Mouse (Mus musculus) layer of hippocampus, adult 9-11 months (tissue): ENCODE results near the gene Lipc.
A peak's percentile ranks its signal among the peaks of the same experiment; 100 is the strongest.

Experiments
- DNase-seq: peaks from one replicate; pipeline ENCODE4 v3.0.0; 2022

Gene Lipc

DNA sequence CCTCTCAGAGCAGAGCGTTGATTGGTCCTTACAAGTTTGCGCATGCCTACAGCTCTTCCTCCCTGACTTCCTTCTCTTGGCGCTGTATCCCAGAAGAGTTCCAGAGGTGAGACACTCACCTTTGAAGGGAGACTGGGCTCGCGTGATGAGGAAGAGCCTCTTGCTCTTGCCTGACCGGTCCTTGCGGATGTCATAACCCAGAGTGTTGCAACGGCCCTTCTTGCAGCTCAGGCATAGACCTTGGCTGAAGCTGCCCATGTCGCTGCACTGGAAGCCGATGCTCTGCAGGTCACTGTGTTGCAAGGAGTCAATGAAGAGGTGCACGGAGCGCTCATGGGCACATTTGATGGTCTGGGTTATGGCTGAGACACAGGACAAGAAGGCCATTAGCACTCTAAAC is 139.5 kb downstream of the Lipc start:
- no peak for DNase-seq

DNA sequence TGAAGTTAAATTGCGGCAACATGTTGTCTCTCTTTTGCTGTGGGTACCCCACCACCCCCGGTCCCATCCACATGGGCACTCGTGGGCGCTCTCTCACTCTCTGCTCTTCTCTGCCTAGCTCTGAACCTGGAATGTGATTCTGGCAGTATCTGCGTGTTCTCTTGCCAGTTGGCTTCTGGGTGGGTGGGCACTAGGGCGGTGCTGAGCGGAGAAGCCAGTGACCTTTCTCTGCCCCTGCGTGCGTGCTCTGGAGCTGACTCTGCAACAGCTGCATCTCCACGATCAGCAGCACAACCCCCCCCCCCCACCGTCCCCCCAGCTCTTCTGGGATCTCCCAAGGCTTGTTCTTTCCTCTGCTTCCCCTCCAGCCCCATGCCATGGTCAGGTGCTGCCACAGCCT is 144.3 kb downstream of the Lipc start:
- DNase-seq: no peak

DNA sequence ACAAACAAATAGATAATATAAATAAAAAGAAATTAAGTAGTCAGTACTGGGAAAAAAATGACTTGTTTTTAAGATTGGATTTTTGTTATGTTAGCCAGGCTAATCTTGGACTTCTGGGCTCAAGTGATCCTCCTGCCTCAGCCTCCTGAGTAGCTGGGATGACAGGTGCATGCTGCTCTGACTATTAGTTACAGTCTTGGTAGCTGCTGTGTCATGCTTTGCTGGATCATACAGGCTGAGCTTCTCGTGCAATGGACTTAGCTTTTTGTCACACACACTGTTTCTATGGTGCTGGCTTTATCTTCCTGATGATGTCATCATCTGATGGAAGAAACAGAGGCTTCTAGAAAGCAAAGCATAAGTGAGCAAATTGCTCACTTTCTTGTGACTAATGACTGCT is 146.0 kb downstream of the Lipc start:
- DNase-seq: no peak

DNA sequence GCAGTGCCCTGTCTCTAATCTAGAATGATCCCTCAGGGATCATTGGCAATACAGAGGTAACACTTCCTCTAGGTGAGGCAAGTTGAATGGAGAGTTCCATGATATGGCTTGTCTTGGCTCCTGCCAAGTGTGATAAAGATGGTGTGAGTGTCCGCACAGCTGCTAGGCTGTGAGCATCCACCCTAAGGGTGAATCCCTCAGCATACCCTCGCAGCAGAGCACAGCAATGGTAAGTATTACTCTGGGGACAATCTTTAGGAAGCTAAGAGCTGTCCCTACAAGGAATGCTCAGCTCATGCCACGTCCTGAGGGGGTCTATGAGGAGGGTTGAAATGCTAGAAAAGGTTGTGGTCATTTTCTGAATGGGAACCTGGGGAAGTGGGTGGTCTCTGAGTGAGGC is 149.2 kb downstream of the Lipc start:
- no peak for DNase-seq

DNA sequence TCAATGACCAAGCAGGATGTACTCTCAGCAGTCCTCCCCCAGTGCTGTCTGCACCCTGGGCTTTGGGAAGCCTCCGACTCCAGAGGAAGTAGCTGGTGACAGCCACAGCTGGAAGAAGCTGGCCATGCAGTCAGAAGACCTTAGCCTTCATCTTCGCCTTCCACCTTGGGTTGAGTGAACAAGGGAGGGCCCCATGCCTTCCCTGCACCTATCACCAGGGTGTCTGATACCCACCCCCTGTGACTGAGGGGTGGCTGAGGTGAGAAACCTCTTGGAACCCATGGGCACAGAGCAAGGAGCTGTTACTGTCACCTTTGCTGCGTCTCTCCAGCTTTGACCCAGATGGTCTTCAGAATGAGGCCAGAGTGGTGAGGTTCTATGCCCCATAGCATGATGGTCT is 150.3 kb downstream of the Lipc start:
- DNase-seq: no peak

DNA sequence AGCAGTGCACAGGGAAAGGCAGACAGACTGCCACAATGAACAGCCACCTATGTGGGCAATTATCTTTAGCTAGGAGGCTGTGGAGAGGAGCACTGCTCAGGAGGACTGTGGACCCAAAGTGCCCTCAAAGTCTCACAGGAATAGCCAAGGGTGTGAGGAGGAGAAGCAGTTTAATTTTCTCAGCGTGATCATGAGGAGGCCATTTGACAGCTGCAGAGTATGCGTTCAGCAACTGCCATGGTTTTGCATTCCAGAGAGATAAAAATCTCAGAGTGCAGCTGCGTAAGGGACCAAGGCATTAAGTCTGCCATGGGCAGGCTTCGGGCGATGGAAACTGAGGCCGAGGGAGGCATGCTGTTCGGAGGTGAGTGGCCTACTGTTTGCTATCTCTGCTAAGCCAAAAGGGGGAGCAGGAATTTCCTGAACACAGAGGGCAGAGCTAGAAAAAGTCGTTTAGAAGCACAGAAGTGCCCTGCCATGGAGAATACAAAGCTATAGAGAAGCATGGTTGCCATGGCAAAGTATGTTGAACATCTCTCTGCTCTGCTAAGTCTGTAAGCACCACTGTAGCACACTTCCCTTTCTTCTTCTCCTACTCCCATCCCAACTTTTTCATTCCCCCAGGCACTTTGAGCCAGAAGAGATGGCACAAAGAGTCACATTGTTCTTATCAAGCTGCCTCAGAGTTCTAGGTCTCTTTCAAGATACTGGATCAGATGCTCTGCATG is 151.3 kb downstream of the Lipc start:
- DNase-seq: no peak

DNA sequence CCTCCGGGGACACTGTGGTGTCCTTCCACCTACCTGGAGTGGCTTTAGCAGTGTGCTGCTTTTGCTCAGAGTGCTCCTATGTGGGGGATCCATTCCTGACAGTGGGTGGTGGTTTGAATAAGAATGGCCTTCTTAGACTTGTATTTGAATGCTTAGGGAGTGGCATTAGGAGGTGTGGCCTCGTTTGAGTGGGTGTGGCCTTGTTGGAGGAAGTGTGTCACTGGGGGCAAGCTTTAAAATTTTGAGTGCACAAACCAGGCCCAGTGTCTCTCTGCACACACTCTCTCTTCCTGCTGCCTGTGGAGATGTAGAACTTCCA is 156.6 kb downstream of the Lipc start:
- no peak for DNase-seq

DNA sequence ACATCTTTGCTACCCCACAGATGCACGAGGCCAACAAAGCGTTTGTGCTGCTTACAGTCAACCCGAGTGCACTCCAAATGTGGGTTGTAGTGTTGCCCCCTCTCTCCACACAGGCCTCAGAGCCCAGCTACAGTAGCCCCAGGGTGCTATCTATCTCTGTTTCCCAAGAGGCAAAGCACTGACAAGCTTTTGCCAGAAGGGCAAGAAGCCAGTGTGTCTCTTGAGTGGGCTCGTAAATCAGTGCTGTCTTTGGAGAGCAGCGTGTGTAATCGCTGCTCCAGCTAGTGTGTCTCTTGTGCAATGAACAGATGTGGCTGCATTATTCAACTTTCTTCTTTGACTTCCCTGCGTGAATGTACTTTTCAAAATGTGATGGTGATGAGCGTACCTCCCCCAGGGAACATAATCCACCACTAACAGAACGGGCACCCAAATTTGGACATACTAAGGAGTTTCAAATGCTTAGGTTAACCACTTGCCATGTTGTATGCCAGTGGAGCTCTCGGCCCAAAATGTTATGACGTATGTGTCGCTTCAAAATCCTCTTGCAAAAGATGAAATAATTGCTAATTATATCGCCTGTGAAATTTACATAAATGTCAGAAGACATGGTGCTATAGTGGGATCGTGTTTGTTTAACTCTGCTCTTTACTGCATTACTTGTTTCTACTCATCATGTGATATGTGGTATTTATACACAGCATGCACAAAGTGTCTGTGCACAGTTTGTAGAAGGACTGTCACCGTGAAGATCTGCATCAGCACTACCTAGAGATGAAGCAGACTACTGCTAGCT is 157.2 kb downstream of the Lipc start:
- peak; percentile 6 for DNase-seq

DNA sequence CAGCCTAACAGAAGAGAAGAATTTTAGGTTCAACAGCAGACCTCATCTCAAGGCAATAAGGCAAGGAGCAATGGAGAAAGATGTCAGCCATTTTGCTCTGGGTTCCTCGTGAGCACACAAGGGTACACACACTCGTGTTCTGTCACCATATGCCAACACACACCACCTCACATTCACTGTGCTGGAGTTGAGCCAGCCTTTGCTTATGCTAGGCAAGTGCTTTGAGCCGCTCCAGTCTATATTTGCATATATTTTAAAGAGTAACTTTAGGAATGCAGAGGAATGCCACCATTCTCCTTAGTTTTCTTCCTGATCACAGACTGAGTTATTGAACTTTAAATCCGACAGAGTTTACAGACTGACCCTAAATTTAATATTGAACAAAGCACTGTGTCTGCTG is 161.4 kb downstream of the Lipc start:
- DNase-seq: no peak

DNA sequence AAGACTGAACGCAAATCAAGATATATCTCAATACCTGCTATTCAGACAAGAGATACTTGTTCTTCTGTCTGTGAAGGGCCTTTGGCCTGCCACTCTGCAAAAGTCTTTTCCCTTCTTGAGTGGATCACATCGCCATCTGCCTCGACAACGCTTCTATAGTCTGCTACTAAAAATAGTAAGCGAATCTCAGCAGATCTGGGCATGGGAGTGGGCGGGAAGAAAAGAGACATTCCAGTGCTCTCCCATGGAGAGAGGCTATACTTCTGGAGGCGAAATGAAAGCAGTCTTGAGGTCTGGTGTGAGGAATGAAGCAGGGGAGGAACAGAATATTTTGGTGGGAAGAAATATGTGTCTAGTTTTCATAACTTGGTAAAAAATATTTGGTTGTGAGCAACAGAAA is 163.3 kb downstream of the Lipc start:
- DNase-seq: no peak

DNA sequence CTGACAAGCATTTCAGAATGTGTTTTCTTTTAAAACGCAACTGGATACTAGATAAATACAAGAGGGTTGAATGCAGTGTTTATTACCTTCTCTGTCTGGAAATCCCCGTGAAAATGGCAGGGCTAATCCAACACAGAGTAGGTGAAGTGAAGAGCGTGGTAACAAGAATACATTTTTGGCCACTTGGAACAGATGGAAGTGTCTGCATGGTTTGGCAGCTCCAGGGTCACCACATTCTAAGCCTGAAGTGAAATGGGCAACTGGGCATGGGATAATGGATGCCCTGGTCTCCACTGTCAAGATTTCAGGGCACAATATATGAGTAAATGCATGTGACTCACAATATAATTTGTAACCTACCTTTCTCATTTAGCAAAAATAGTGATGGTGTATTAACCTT is 169.8 kb downstream of the Lipc start:
- no peak for DNase-seq

DNA sequence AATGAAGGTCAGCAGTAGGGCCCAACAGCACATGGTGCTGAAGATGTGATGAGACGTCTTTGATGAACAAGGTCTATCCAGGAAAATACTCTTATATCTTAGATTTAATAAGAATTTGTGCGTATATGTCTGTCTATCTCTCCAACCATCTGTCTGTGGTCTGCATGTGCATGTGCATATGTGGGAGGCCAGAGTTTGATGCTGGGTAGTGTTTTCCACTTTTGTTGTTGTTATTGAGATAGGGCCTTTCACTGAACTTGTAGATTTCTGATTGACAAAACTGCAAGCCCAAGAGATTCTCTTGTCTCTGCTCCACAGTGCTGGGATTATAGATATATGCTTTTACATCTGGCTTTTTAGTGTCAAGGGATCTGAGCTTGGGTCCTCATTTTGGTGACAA is 176.5 kb downstream of the Lipc start:
- no peak for DNase-seq

DNA sequence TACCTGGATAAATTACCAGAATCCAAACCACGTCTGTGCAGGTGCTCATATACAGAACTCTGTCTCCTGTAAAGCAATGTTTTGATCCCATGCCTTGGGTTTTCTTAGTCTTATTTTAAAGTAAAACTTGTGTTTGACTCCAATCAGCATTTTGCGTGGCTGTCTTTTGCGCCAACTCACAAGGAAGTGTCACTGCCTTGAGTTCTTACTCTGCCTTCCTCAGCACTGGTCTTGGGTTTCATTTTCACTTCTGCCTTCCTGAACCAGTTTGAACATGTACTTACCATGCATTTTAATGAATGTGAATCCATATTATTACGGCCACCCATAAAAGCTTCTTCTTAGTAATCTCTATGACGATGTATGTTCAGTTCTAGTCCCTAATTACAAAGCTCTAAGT is 191.1 kb downstream of the Lipc start:
- DNase-seq: no peak

DNA sequence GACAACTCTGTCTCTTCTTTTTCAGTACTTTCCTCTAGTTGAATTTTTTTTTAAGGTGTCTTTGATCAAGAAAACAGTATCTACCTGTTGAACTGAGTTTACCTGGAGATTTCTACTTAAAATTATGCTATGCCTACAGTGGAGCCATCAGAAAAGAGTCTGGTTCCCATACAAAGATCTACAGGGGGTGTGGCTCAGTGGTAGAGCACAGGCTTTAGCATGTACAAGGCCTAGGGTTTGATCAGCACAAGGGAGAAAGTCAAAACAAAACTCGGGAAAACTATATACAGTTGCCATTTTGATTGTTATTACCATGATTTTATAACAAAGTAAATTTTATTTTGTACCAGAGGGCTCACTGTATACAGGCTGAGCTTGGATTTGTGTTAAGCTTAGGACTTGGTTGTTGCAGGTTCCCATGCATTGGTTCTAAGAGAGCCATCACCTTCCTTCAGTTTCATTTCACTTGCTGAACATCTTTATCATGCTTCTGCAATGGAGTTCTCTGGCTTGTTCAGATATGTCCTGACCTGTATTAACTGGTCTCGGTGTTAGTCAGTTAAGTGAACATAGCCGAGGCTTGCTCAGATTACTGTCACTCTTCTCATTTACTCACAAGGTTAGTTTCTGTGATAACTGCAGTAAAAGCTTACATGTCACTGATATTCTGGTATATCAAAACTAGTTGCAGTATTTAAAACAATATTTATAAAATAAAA is 200.4 kb downstream of the Lipc start:
- DNase-seq: no peak
